ENCODE assay signal across 11 mouse cellular contexts in the genomic region with DNA sequence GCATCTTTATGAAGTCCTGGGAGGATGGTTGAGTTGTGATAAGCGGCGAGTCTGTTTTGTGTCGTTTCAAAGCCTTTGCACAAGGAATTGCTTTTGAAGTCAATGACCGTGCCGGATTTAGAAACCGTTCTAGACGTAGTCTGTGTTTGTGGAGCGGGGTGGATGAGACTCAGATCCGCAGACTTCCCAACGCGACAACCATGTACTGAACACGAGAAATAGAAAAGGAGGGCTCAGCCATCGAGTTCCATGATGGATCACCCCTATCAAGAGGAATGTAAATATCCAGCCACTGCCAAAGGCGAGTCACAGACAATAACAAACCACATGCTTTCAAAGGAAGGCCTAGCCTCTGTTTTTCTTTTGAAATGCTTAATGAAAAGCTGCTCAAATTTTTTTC.
DNase-seq lines count a peak whose midpoint lies in the region; ATAC-seq and TF ChIP-seq lines count a peak whose summit lies in the region.
"Had no signal": no experiment of that assay in that cellular context is flagged by ENCODE, and none has a peak within 500 bp of the region (broad histone marks: within the 10 kb centered on the region; RNA-seq: fewer than 3 reads in every experiment).

No protein-coding gene starts in this region.

- H3K9me3 ChIP-seq in hindbrain, embryonic 11.5 days (ENCODE audit: control insufficient read depth, low read length): no peaks in the 10 kb centered on the region
- H3K9me3 ChIP-seq in hindbrain, embryonic 16.5 days (ENCODE audit: control insufficient read depth, low read length): no peaks in the 10 kb centered on the region; the same call in 1 of the 2 replicates
- no peaks in the 10 kb centered on the region for H3K9me3 ChIP-seq in intestine, postnatal 0 days (ENCODE audit: control insufficient read depth)
- H3K9me3 ChIP-seq in stomach, postnatal 0 days (ENCODE audit: control insufficient read depth, low read length): no peaks in the 10 kb centered on the region

- no peaks in the 10 kb centered on the region for H3K4me1 ChIP-seq in hindbrain, embryonic 11.5 days (replicated peaks; ENCODE audit: control insufficient read depth, insufficient read depth, low read length)
- no peaks in the 10 kb centered on the region for H3K4me1 ChIP-seq in hindbrain, embryonic 16.5 days (ENCODE audit: control insufficient read depth, insufficient read depth, low read depth, low read length)
- H3K4me1 ChIP-seq in intestine, postnatal 0 days (replicated peaks; ENCODE audit: control insufficient read depth, insufficient read depth, low read length): no peaks in the 10 kb centered on the region
- no peaks in the 10 kb centered on the region for H3K4me1 ChIP-seq in stomach, postnatal 0 days (replicated peaks; ENCODE audit: control insufficient read depth, insufficient read depth)
- H3K4me1 ChIP-seq: hindbrain, embryonic 10.5 days had no signal

- no peak for ATAC-seq in hindbrain, embryonic 11.5 days (ENCODE audit: low FRiP score)
- no peak for ATAC-seq in hindbrain, embryonic 16.5 days
- no peak for ATAC-seq in intestine, postnatal 0 days
- peak; percentile 56; the same call in 1 of the 2 replicates for ATAC-seq in stomach, postnatal 0 days (ENCODE audit: low FRiP score, low TSS enrichment)
- ATAC-seq: midbrain, embryonic 16.5 days had no signal

- DNase-seq in hindbrain, embryonic 11.5 days (ENCODE audit: low spot score): peak; percentile 20
- DNase-seq in urinary bladder, postnatal 14 days (ENCODE audit: low spot score): peak; percentile 39
- no peak for DNase-seq in urinary bladder, postnatal 25 days (ENCODE audit: low spot score)
- DNase-seq in stomach, postnatal 0 days (ENCODE audit: low spot score): no peak
- DNase-seq in cerebellum, postnatal 25 days: no peak
- DNase-seq: cerebellum, adult 9-10 months; thymus, postnatal 14 days had no signal

- no peak overlapping the region for H3K27ac ChIP-seq in hindbrain, embryonic 11.5 days (ENCODE audit: low read depth, low read length)
- H3K27ac ChIP-seq in hindbrain, embryonic 16.5 days (ENCODE audit: low read depth, low read length): no peak overlapping the region
- H3K27ac ChIP-seq in intestine, postnatal 0 days (ENCODE audit: low read depth, low read length): no peak overlapping the region
- peak overlapping the region; percentile 70 for H3K27ac ChIP-seq in stomach, postnatal 0 days (replicated peaks)
- H3K27ac ChIP-seq: hindbrain, embryonic 10.5 days had no signal

- no peak for TF ChIP-seq CTCF in intestine, postnatal 0 days (IDR thresholded peaks at IDR 0.05; ENCODE audit: low read depth)
- no peak for TF ChIP-seq CTCF in stomach, postnatal 0 days (IDR thresholded peaks at IDR 0.05; ENCODE audit: low read depth)

- H3K27me3 ChIP-seq in hindbrain, embryonic 11.5 days (ENCODE audit: control insufficient read depth, insufficient read depth, low read length): no peaks in the 10 kb centered on the region
- no peaks in the 10 kb centered on the region for H3K27me3 ChIP-seq in hindbrain, embryonic 16.5 days (replicated peaks; ENCODE audit: control insufficient read depth, insufficient read depth, low read length)
- no peaks in the 10 kb centered on the region for H3K27me3 ChIP-seq in intestine, postnatal 0 days (replicated peaks; ENCODE audit: control insufficient read depth, insufficient read depth, low read length)
- H3K27me3 ChIP-seq in stomach, postnatal 0 days (ENCODE audit: control insufficient read depth, insufficient read depth, low read length): no peaks in the 10 kb centered on the region

- no peak for TF ChIP-seq EP300 in stomach, postnatal 0 days (optimal IDR thresholded peaks at IDR 0.05)

- no peak overlapping the region for H3K4me3 ChIP-seq in hindbrain, embryonic 11.5 days (ENCODE audit: low read depth, low read length)
- H3K4me3 ChIP-seq in hindbrain, embryonic 16.5 days (ENCODE audit: low read length): no peak overlapping the region
- no peak overlapping the region for H3K4me3 ChIP-seq in intestine, postnatal 0 days (ENCODE audit: low read depth, low read length)
- peak overlapping the region; percentile 17; the same call in 1 of the 2 replicates for H3K4me3 ChIP-seq in stomach, postnatal 0 days (ENCODE audit: low read depth, low read length)
- H3K4me3 ChIP-seq: hindbrain, embryonic 10.5 days had no signal

- H3K36me3 ChIP-seq in hindbrain, embryonic 11.5 days (ENCODE audit: control insufficient read depth, insufficient read depth, low read length): no peaks in the 10 kb centered on the region
- no peaks in the 10 kb centered on the region for H3K36me3 ChIP-seq in hindbrain, embryonic 16.5 days (ENCODE audit: control insufficient read depth, insufficient read depth, low read length)
- H3K36me3 ChIP-seq in intestine, postnatal 0 days (ENCODE audit: control insufficient read depth, insufficient read depth): no peaks in the 10 kb centered on the region
- no peaks in the 10 kb centered on the region for H3K36me3 ChIP-seq in stomach, postnatal 0 days (ENCODE audit: control insufficient read depth, insufficient read depth, low read length)
- H3K36me3 ChIP-seq: hindbrain, embryonic 10.5 days had no signal

- H3K9ac ChIP-seq in hindbrain, embryonic 11.5 days (ENCODE audit: low read depth, low read length): no peak overlapping the region
- no peak overlapping the region for H3K9ac ChIP-seq in hindbrain, embryonic 16.5 days (ENCODE audit: low read depth, low read length)
- no peak overlapping the region for H3K9ac ChIP-seq in intestine, postnatal 0 days (ENCODE audit: low read depth, low read length)
- H3K9ac ChIP-seq in stomach, postnatal 0 days (ENCODE audit: low read length): no peak overlapping the region

- 65% methylated on average over 14 of the region's 14 CpGs for WGBS in hindbrain, embryonic 11.5 days
- WGBS in hindbrain, embryonic 16.5 days: 64% methylated on average over 14 of the region's 14 CpGs
- 44% methylated on average over 14 of the region's 14 CpGs for WGBS in intestine, postnatal 0 days
- WGBS in stomach, postnatal 0 days: 18% methylated on average over 14 of the region's 14 CpGs

- H3K4me2 ChIP-seq in hindbrain, embryonic 11.5 days (replicated peaks; ENCODE audit: low read depth, low read length): no peak overlapping the region
- H3K4me2 ChIP-seq in hindbrain, embryonic 16.5 days (ENCODE audit: low read length): no peak overlapping the region
- 0 out of 2 replicates have a peak overlapping the region, but pooled peaks have one; percentile 21 for H3K4me2 ChIP-seq in intestine, postnatal 0 days (replicated peaks; ENCODE audit: low read depth)
- H3K4me2 ChIP-seq in stomach, postnatal 0 days (replicated peaks; ENCODE audit: low read depth): peak overlapping the region; percentile 25

Comparison
In these comparisons a context has a peak if more than half of its experiments do, and no peak if none do; other contexts are left out.
1. DNase-seq: peak in hindbrain, embryonic 11.5 days (single experiment) and urinary bladder, postnatal 14 days (single experiment); none in urinary bladder, postnatal 25 days (single experiment), stomach, postnatal 0 days (single experiment) and cerebellum, postnatal 25 days (0 of 2).
2. H3K4me2 ChIP-seq: peak in intestine, postnatal 0 days (single experiment) and stomach, postnatal 0 days (single experiment); none in hindbrain, embryonic 11.5 days (single experiment) and hindbrain, embryonic 16.5 days (single experiment).